Mouse (Mus musculus) erythroid progenitor cell, adult 5-6 weeks (primary cell): Measurements from ENCODE around the gene Gm904. TPM values are rescaled to one million over a fixed set of nuclear protein-coding genes. Genes with fewer than 3 reads are reported as not detected.
"Not testable (repeated sequence)": the region's sequence is repeated elsewhere in the genome, so short reads cannot be mapped to it uniquely, and the experiment has no call there.

ENCODE experiments used
- ATAC-seq: replicated peaks from 2 replicates; pipeline ENCODE4 v1.8.0; 2016; ENCODE audit warnings: moderate number of reproducible peaks, mild to moderate bottlenecking, moderate TSS enrichment, inconsistent platforms; ENCODE audit not compliant: poor library complexity, low FRiP score, severe bottlenecking
- total RNA-seq, 2 experiments: library from RNA; stranded (forward) in 1 of 2; stranded (reverse) in 1 of 2; fragments of 150-400 nt in 1 of 2; fragments of 186-747, 209-891 nt in 1 of 2; gene quantifications; 2 replicates each; pipeline versions ENCODE4 v1.2.3 to v1.2.4; 2015 to 2017; ENCODE audit warnings: low replicate concordance in 2 of 2

Gm904 gene
- total RNA-seq (2015; ENCODE audit: low replicate concordance) (not detected in 2 replicates), total RNA-seq (2017; ENCODE audit: low replicate concordance) (not detected in 2 replicates)

- not testable (repeated sequence) for ATAC-seq
These were observed at the start of gene Gm904 for GRCm38 (mm10) chr13:50642928-50643327. TSS of gene Gm904 (plus strand) at chr13:50643228.

DNA sequence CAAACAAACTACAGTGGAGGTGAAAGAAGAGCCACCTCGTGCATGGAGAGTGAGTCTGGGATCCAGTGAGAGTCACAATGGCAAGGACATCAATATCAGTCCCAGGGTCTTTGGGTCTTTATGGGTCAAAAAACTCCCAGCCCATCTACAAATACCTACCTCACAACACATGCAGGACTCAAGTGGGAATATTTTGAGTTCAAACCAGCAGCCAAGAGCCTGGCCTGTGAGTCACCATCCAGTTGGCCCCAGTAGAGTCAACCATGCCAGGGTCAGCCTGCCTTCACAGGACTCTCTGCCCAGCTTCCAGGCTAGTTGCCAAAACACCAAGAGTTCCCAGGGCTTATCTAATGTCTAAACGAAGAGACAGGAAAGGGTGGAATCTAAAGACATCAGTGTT, 5.7 kb downstream of the Gm904 start:
- ATAC-seq: not testable (repeated sequence)

Other genes with a start within 250 kb of the Gm904 start
- 1.4 TPM in 1 of 2 replicates, not detected in the other for gene Fbxw17, start 225.4 kb upstream of the Gm904 start, total RNA-seq (2015; ENCODE audit: low replicate concordance)
- gene Fbxw17, start 225.4 kb upstream of the Gm904 start, total RNA-seq (2017; ENCODE audit: low replicate concordance): 3.3 and 8.5 TPM in 2 replicates
- gene Gm47429, start 199.3 kb upstream of the Gm904 start, total RNA-seq (2015; ENCODE audit: low replicate concordance): not detected in 2 replicates
- not detected in 2 replicates for gene Gm47429, start 199.3 kb upstream of the Gm904 start, total RNA-seq (2017; ENCODE audit: low replicate concordance)
- gene Nutm2, start 175.9 kb upstream of the Gm904 start, total RNA-seq (2015; ENCODE audit: low replicate concordance): not detected in 2 replicates
- gene Nutm2, start 175.9 kb upstream of the Gm904 start, total RNA-seq (2017; ENCODE audit: low replicate concordance): not detected in 2 replicates
- not detected in 2 replicates for gene Gm8765, start 55.1 kb downstream of the Gm904 start, total RNA-seq (2015; ENCODE audit: low replicate concordance)
- not detected in 2 replicates for gene Gm8765, start 55.1 kb downstream of the Gm904 start, total RNA-seq (2017; ENCODE audit: low replicate concordance)